Mouse (Mus musculus) midbrain, embryonic 15.5 days (tissue): ENCODE measurements around the gene Lemd1. TPM values are rescaled to one million over a fixed set of nuclear protein-coding genes. Genes with fewer than 3 reads are reported as not detected.
"Not testable (repeated sequence)": the region's sequence is repeated elsewhere in the genome, so short reads cannot be mapped to it uniquely, and the experiment has no call there.

ENCODE experiments used
- ATAC-seq: fragments of 200-750 bp; cut with Nextera tagmentation; replicated peaks from 2 replicates; pipeline ENCODE4 v1.8.0; 2017; ENCODE audit warnings: moderate TSS enrichment
- H3K27ac ChIP-seq: fragments of 300-500 bp; sonication (generic); 2 replicates; pipeline ENCODE4 v1.5.1; 2015; ENCODE audit warnings: mild to moderate bottlenecking, inconsistent platforms
- H3K27me3 ChIP-seq: fragments of 300-500 bp; sonication (generic); replicated peaks from 2 replicates; pipeline ENCODE4 v1.6.1; 2015; ENCODE audit warnings: inconsistent platforms
- H3K36me3 ChIP-seq: fragments of 300-500 bp; sonication (generic); replicated peaks from 2 replicates; pipeline ENCODE4 v1.6.1; 2015; ENCODE audit warnings: inconsistent platforms
- H3K4me1 ChIP-seq: fragments of 300-500 bp; sonication (generic); 2 replicates; pipeline ENCODE4 v1.6.1; 2015; ENCODE audit warnings: inconsistent platforms
- H3K4me2 ChIP-seq: fragments of 300-500 bp; sonication (generic); 2 replicates; pipeline ENCODE4 v1.6.1; 2015; ENCODE audit warnings: inconsistent platforms, mild to moderate bottlenecking, moderate library complexity
- H3K4me3 ChIP-seq: fragments of 300-500 bp; sonication (generic); 2 replicates; pipeline ENCODE4 v1.5.1; 2015; ENCODE audit warnings: mild to moderate bottlenecking, inconsistent platforms
- H3K9ac ChIP-seq: fragments of 300-500 bp; sonication (generic); 2 replicates; pipeline ENCODE4 v1.6.1; 2015; ENCODE audit warnings: mild to moderate bottlenecking, inconsistent platforms
- H3K9me3 ChIP-seq: fragments of 300-500 bp; sonication (generic); 2 replicates; pipeline ENCODE4 v1.6.1; 2016; ENCODE audit warnings: inconsistent platforms
- WGBS: fragments of 180-500 bp; shearing (Covaris S2); methylation state at CpG from one replicate; pipeline ENCODE4 v1.1.7; 2015; ENCODE audit warnings: mixed read lengths; 5-methylcytosine and 5-hydroxymethylcytosine counted together
- polyA plus RNA-seq: library from polyadenylated mRNA; unstranded; fragments of >200 nt; fragmentation: Nextera tagmentation; extraction: Ambion mirVana; gene quantifications from 2 replicates; pipeline ENCODE4 v1.2.1, GENCODE M21; 2015

Gene Lemd1
- polyA plus RNA-seq, 1 experiment from 2014 or later: 19.8 TPM

DNA sequence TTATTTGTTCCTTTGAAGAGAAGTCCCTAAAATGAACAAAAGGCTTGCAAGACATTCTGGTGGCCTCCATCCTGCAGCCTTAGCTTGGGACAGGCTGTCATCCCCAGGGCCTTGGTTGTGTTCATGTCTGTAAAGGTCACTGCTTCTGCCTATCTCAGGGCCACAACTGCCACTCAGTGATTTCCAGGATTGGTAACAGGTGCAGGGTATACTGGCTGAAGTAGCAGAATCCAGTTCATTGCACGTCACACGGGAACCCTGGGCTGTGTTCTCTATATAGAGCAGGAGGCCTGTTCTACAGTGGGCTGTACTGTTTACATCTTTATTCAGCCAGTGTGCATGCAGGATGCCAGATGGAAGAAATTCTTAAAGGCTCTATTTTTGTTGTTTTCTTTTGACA, 76.7 kb downstream of the Lemd1 start:
- ATAC-seq: no peak
- 54% methylated on average over 2 of the region's 2 CpGs for WGBS

DNA sequence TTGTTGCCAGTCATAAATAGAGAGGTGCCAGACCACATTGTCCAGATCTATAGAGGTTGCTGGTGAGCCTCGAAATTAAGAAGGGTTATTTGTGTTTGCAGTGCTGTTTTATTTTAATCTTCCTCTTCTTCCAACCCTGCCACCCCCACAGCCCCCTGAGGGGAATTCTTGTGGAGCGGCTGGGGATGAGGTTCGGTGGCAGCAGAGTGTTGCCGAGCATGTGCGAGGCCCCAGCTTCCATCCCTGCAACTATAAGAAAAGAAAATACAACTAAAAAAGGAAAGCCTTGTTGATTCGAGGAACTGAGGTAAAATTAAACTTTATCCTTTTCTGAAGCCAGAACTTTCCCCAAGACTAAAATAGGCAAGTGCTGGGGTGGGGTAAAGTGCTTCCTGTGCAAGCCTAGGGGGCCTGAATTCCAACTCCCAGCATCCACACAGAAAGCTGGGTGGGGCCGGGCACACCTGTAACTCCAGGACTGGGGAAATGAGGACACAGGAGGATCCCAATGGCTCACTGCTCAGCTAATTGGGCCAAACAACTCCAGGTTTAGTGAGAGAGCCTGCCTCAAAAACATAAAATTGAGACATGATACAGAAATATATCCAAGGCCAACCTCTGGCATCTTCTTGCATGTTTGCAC, 77.3 kb downstream of the Lemd1 start:
- H3K4me1 ChIP-seq: peaks cover 5% of the 10 kb centered on the region; the same call in 1 of the 2 replicates
- no peak overlapping the region for H3K27ac ChIP-seq
- H3K9ac ChIP-seq: no peak overlapping the region
- H3K36me3 ChIP-seq: no peaks in the 10 kb centered on the region
- WGBS: 61% methylated on average over 7 of the region's 7 CpGs
- no peak for ATAC-seq
- no peak overlapping the region for H3K4me2 ChIP-seq
- H3K9me3 ChIP-seq: no peaks in the 10 kb centered on the region
- H3K4me3 ChIP-seq: no peak overlapping the region
- H3K27me3 ChIP-seq: no peaks in the 10 kb centered on the region

More for the DNA sequence above, 76.7 kb downstream of the Lemd1 start:
- H3K4me1 ChIP-seq: peaks cover 5% of the 10 kb centered on the region; the same call in 1 of the 2 replicates
- H3K4me3 ChIP-seq: no peak overlapping the region
- no peak overlapping the region for H3K27ac ChIP-seq
- no peak overlapping the region for H3K9ac ChIP-seq
- H3K4me2 ChIP-seq: no peak overlapping the region
- no peaks in the 10 kb centered on the region for H3K9me3 ChIP-seq
- no peaks in the 10 kb centered on the region for H3K27me3 ChIP-seq
- H3K36me3 ChIP-seq: no peaks in the 10 kb centered on the region

DNA sequence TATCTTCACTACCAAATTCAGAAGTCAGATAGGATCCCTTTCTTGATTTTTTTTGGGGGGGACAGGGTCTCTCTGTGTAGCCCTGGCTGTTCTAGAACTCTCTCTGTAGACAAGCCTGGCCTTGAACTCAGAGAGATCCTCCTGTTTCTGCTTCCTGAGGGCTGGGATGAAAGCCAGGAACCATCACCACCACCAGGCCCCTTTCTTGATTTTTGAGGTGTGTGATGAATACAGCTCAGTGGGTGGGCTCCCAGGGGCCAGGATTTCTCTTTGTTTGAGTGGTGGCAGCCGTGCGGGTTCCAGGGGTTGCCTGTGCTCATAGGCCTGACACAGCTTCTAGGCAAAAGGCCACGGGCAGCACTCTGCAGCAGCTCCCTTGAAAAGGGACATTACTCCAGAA, 80.0 kb downstream of the Lemd1 start:
- Histone ChIP-seq H3K4me2 (no peak overlapping the region), H3K36me3 (no peaks in the 10 kb centered on the region), H3K27me3 (no peaks in the 10 kb centered on the region), H3K9ac (no peak overlapping the region), H3K4me1 (peaks cover 5% of the 10 kb centered on the region; the same call in 1 of the 2 replicates), H3K27ac (no peak overlapping the region), H3K9me3 (no peaks in the 10 kb centered on the region), H3K4me3 (no peak overlapping the region)
- no peak for ATAC-seq
- WGBS: 56% methylated on average over 3 of the region's 3 CpGs

DNA sequence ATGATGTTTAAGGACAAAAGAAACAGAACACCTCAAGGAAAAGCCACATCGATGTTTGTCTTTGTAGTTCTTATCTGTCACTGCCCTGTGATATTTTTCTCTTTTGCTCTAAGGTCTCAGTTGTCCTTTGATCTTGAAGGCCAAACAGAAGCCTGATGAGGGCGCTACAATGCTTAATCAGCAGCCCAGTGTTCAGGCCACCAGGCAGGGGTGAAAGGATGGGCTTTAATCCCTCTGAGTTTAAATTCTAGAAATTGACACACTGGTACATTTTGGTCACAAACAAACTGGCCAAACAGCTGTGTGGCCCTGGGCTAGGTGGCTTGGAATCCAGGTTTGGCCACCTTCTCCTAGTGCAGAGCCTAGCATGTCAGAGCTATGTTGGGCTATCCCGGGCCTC, 85.5 kb downstream of the Lemd1 start:
- H3K4me1 ChIP-seq: peaks cover 5% of the 10 kb centered on the region
- 79% methylated on average over 3 of the region's 3 CpGs for WGBS
- H3K27ac ChIP-seq: no peak overlapping the region
- no peak overlapping the region for H3K4me3 ChIP-seq
- H3K36me3 ChIP-seq: no peaks in the 10 kb centered on the region
- no peak overlapping the region for H3K4me2 ChIP-seq
- H3K27me3 ChIP-seq: no peaks in the 10 kb centered on the region
- no peak overlapping the region for H3K9ac ChIP-seq
- no peak for ATAC-seq
- no peaks in the 10 kb centered on the region for H3K9me3 ChIP-seq

DNA sequence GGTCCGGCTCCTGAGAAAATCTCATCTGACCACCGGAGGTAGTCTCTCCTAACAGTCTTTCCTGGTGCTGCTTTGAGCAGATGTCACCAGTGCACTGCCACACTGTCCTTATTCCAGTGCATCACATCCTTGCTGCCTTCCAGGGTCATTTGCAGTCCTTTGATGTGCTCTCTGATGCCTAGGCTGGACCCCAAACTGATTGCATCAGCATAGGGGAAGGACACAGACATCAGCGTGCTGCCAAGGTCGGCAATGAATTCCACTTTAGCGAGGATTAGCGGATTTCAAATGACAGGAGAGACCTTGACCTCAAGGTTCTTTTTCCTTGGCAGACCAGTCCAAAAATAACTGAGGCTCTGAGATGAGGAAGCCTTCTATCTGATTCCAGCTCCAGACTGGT, 85.9 kb downstream of the Lemd1 start:
- no peak overlapping the region for H3K4me2 ChIP-seq
- no peaks in the 10 kb centered on the region for H3K9me3 ChIP-seq
- ATAC-seq: no peak
- H3K27me3 ChIP-seq: no peaks in the 10 kb centered on the region
- peaks cover 9% of the 10 kb centered on the region for H3K4me1 ChIP-seq
- H3K9ac ChIP-seq: no peak overlapping the region
- no peak overlapping the region for H3K4me3 ChIP-seq
- WGBS: 62% methylated on average over 6 of the region's 6 CpGs
- no peak overlapping the region for H3K27ac ChIP-seq
- H3K36me3 ChIP-seq: no peaks in the 10 kb centered on the region

DNA sequence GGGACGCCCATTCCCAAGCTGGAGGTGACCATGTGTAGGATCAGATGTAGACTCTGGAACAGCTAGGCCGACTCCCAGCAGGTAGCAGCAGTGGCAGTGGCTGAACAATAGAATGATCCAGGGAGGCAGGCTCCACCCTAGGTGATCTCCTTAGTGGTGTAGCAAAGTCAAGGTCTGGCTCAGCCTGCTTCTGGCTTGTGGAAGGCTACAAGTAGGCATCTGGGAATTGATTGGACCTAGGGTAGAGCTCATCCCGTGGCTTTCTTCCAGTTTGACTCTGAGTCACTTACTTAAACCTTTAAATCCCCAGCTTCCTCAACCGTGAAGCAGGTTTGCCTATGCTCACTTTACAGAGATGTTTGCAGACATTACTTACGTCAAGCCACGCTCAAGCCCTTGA, 89.4 kb downstream of the Lemd1 start:
- H3K9ac ChIP-seq, H3K36me3 ChIP-seq, H3K9me3 ChIP-seq, H3K4me2 ChIP-seq, H3K27ac ChIP-seq, H3K4me3 ChIP-seq, ATAC-seq, H3K27me3 ChIP-seq: not testable (repeated sequence)
- H3K4me1 ChIP-seq: peaks cover 24% of the 10 kb centered on the region
- 76% methylated on average over 6 of the region's 6 CpGs for WGBS

DNA sequence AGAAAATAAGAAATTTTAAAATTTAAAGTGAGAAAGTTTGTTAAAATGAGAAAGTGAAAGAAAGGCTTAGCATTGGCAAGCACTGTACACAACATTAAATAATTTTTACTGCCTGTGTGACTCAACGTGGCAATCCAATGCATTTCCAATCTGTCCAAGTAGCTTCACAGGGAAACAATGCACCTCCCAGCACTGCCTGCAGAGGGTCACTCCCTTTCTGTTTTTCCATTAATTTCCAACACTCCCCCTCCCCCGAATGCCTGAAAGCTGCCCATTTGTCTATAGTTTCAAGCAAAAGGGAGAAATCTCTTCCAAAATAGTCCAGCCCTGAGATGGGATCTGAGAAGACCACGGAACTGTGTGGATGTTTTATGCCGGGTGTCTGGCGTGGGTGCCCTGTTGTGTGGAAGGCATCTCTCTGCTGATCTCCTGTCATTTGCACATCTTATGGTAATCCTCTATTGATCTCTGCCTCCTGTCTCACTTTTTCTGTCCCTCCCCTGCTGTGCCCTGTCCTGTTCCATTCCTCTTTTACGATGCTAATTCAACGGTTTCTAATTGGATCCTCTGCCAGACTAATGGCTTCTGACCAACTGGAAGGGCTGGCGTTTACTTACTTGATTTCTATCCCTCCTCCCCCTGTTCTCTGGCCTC, 90.4 kb downstream of the Lemd1 start:
- H3K9ac ChIP-seq: no peak overlapping the region
- no peaks in the 10 kb centered on the region for H3K36me3 ChIP-seq
- ATAC-seq: peak; percentile 25; the same call in 1 of the 2 replicates
- WGBS: 6% methylated on average over 8 of the region's 8 CpGs
- H3K27ac ChIP-seq: peak overlapping the region; percentile 70; the same call in 1 of the 2 replicates
- no peak overlapping the region for H3K4me3 ChIP-seq
- 0 out of 2 replicates have a peak, but pooled peaks cover 3% of the 10 kb centered on the region for H3K27me3 ChIP-seq
- H3K9me3 ChIP-seq: no peaks in the 10 kb centered on the region
- peaks cover 24% of the 10 kb centered on the region for H3K4me1 ChIP-seq
- no peak overlapping the region for H3K4me2 ChIP-seq

DNA sequence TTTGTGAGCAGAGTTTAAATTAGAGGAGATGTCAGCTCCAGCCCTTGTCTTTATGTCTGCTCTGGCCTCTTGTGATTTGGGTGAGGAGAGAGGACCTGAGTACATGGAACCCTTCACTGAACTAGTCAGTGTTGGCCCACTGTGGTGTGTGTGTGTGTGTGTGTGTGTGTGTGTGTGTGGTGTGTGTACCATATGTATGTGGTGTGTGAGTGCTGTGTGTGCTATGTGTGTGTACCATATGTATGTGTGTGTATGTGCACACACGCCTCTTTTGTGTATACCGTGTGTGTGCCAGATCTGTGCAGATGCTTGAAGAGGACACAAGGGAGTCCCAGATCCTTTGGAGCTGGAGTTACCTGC, 90.9 kb downstream of the Lemd1 start:
- no peaks in the 10 kb centered on the region for H3K36me3 ChIP-seq
- H3K4me1 ChIP-seq: peaks cover 24% of the 10 kb centered on the region
- WGBS: 64% methylated on average over 2 of the region's 2 CpGs
- no peak overlapping the region for H3K9ac ChIP-seq
- ATAC-seq: peak; percentile 37
- H3K9me3 ChIP-seq: no peaks in the 10 kb centered on the region
- peak overlapping the region; percentile 70 for H3K27ac ChIP-seq
- H3K4me2 ChIP-seq: no peak overlapping the region
- no peak overlapping the region for H3K4me3 ChIP-seq
- H3K27me3 ChIP-seq: 0 out of 2 replicates have a peak, but pooled peaks cover 3% of the 10 kb centered on the region

DNA sequence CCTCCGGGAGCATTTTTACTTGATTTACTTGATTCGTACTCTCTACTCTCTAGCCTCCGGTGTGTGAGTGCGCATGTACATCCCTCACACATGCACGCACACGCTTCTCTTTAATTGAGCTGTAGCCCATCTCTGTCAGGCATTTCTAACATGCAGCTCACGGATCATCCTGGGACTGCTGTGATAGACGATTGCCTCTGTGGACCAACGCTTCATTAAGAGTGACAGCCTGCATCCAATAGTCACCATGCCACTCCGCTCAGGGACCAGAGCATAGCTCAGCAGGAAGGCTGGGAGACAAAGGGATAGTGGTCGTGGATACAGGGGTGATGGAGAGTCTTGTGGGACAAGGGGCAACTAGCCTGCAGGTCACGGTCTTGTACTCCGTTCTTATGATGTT, 91.8 kb downstream of the Lemd1 start:
- ATAC-seq: peak; percentile 70
- H3K9ac ChIP-seq: no peak overlapping the region
- 22% methylated on average over 13 of the region's 13 CpGs for WGBS

DNA sequence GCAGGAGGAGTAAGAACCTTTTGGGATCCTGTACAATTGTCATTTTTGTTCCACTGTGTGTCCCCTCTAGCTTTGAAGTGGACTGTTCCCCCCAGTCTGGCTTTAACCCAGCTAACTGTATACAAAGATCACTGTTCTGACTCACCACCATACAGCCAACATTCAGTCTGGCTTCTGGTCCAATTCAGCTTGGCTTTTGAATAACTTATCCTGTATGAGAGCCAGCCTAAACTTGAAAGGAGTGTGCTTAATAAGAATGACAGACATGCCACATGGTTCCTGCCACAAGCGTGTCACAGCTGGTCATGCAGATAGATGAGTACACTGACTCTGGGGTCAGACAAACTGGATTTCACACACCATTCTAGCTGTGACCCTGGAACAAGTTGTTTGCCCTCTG, 95.5 kb downstream of the Lemd1 start:
- H3K4me2 ChIP-seq: no peak overlapping the region
- no peak overlapping the region for H3K27ac ChIP-seq
- no peak overlapping the region for H3K9ac ChIP-seq
- ATAC-seq: no peak
- no peaks in the 10 kb centered on the region for H3K9me3 ChIP-seq
- 79% methylated on average over 1 of the region's 1 CpGs for WGBS
- peaks cover 58% of the 10 kb centered on the region for H3K4me1 ChIP-seq
- no peaks in the 10 kb centered on the region for H3K36me3 ChIP-seq
- H3K27me3 ChIP-seq: 0 out of 2 replicates have a peak, but pooled peaks cover 3% of the 10 kb centered on the region
- H3K4me3 ChIP-seq: no peak overlapping the region

More for the DNA sequence above, 91.8 kb downstream of the Lemd1 start:
- Histone ChIP-seq H3K36me3 (no peaks in the 10 kb centered on the region), H3K27ac (peak overlapping the region; percentile 70), H3K27me3 (0 out of 2 replicates have a peak, but pooled peaks cover 3% of the 10 kb centered on the region), H3K9me3 (no peaks in the 10 kb centered on the region), H3K4me2 (0 out of 2 replicates have a peak overlapping the region, but pooled peaks have one; percentile 13), H3K4me3 (no peak overlapping the region), H3K4me1 (peaks cover 32% of the 10 kb centered on the region)

DNA sequence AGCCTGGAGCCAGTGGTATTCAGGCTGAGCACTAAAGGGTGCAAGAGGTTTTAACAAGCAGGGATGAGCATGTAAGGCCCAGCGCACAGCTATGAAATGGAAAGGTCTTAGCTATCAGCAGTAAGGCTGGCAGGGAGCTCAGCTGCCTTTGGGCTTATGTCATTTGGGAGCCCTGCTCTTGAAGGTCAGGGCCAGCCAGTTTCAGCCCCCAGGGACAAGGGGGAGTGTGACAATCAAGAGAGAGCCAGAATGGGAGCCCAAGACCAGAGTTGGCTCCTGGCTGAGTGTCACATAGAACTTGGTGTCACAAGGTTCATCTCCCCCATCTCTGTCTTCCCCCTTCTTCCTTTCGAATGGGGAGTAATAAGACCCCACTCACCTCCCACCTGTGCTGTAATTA, 96.2 kb downstream of the Lemd1 start:
- H3K4me2 ChIP-seq: no peak overlapping the region
- no peak overlapping the region for H3K9ac ChIP-seq
- WGBS: 61% methylated on average over 2 of the region's 2 CpGs

DNA sequence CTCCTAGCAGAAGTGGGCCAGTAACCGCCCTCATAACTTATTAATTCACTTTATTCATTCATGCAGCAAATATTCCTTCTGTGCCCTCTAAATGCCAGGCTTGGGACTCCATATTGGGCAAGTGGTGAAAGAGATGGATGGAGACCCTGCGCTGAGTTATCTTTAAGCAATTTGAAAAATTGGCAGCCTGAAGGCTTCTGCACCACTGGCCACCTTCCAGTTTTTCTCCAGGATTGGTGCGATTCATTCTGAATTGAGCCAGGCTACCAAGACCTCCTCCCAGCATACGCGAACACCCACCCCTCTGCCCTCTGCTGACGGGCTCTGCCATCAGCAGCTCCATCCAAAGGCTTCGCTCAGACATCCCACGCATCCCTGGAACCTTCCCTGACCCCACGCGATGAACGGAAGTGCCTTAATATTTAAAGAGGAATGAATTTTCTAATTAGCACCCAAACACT, 96.8 kb downstream of the Lemd1 start:
- Histone ChIP-seq H3K4me2 (no peak overlapping the region), H3K4me3 (no peak overlapping the region), H3K4me1 (peaks cover 57% of the 10 kb centered on the region), H3K9me3 (no peaks in the 10 kb centered on the region), H3K36me3 (no peaks in the 10 kb centered on the region), H3K27ac (peak overlapping the region; percentile 13; the same call in 1 of the 2 replicates), H3K27me3 (0 out of 2 replicates have a peak, but pooled peaks cover 3% of the 10 kb centered on the region), H3K9ac (no peak overlapping the region)
- WGBS: 8% methylated on average over 11 of the region's 11 CpGs
- ATAC-seq: no peak

More for the DNA sequence above, 96.2 kb downstream of the Lemd1 start:
- Histone ChIP-seq H3K36me3 (no peaks in the 10 kb centered on the region), H3K27ac (peak overlapping the region; percentile 13; the same call in 1 of the 2 replicates), H3K27me3 (0 out of 2 replicates have a peak, but pooled peaks cover 3% of the 10 kb centered on the region), H3K9me3 (no peaks in the 10 kb centered on the region), H3K4me3 (no peak overlapping the region), H3K4me1 (peaks cover 58% of the 10 kb centered on the region)
- no peak for ATAC-seq
